Mouse (Mus musculus) gastrocnemius, postnatal 10 days (tissue): ENCODE data around the gene Lamc3. TPM values are rescaled to one million over a fixed set of nuclear protein-coding genes. Genes with fewer than 3 reads are reported as not detected.

Experiments used
- DNase-seq: peaks from one replicate; pipeline ENCODE4 v3.0.0; 2021; ENCODE audit warnings: mixed read lengths
- total RNA-seq, 2 experiments: library from RNA; stranded (reverse); gene quantifications; 2 replicates each; pipeline ENCODE4 v1.2.3; 2021

Gene Lamc3
- total RNA-seq, 2 experiments from 2014 or later: 0.25 to 0.26 TPM

DNA sequence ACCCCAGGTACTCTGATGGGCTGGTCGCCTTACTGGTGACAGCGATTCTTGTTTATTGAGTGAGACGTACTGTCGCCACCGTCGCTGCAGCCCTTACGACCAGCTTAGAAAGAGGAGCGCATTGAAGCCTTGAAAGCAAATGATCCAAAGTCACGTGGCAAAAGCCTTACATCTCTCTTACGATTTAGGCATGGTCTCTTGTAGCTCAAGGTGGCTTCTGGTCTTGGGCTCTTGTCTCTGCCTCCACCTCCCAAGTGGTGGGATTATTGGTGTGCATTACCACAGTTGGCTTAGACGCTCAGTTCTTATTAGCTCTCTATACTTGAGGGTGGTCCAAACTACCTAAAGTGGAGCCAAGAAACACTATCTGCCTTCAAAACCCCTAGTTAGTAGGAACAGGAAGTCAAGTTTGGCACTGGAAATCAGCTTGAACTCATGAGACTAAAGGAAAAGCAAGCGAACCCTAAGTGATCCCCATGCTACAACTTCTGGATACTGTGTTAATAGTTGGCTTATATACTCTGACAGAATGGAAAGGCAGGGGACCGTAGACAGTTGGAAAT is 87.8 kb downstream of the Lamc3 start:
- no peak for DNase-seq

DNA sequence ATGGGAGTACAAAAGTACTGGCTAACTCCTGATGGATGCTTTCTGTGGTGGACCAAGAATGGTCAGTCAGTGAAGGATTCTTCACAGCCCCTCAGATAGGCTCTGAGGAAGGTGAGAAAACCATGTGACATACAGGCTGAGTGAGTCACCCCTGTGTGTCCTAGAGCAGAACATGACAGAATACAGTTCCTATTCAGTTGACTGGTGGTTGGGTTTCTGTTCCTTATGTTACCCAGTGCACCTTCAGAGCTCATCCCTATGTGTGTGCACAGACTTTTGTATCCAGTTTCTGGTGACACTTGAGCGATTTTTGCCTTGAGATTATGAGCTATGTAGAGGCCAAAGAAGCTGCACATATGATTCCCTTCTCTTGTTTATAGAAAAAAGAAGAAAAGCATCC is 100.7 kb downstream of the Lamc3 start:
- DNase-seq: no peak

DNA sequence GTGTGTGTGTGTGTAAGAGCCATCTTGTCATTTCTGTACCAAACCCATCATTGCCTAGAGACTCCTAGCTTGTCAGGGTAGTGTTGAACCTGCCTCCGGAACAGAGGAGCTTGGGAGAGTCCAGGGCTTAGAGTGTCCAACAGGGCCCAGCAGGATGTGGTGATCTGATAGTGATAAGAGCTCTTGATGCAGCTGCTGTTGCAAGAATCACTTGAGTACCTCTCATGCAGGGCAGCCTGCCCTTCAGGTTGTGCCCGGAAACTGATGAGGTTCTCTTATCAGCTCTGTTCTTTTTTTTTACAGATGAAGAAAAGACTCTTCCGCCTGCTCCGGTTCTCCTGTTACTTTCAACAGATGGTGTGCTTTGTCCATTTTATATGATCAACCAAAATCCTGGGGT is 103.9 kb downstream of the Lamc3 start:
- DNase-seq: no peak

DNA sequence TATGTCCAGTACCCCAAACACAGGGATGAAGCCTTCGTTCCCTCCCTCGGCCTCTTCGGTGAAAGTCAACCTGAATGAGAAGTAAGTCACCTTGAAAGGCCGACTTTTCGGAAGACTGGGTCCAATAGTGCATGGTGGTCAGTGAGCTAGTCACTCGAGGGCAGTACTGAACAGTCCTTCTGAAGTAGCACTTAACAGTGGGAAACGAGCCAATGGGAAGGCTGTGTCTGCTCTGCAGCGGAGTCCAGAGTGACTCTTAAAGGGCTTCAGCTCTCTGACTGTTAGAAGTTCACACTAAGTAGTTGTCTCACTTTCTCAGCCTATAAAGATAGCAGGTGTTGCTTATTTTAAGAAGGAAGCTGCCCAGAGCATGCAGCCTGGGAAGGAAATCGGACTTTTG is 107.8 kb downstream of the Lamc3 start:
- no peak for DNase-seq

DNA sequence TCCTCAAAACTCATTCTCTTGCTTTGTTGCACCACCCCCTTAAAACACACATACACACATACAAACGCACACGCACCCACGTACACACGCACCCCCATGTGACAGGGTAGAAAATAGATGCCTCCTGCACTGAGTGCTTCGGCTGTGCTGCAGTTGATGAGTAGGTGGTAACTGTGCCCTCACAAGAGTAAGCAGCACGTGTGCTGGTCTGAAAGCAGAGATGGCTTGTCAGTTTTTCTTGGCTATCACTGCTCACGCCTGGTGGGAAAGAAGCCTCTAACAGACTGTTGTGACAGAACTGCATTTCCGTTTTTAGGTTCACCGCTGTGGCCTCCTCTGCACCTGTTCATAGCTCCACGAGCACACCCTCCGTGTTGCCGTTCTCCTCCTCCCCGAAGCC is 109.0 kb downstream of the Lamc3 start:
- no peak for DNase-seq

Other genes with a start within 250 kb of the Lamc3 start
- not detected for gene Prdm12, start 247.3 kb upstream of the Lamc3 start, total RNA-seq
- 10 to 100 TPM; 12.9 to 13.9 TPM for gene Exosc2, start 216.6 kb upstream of the Lamc3 start, total RNA-seq
- 10 to 100 TPM; 39.2 to 51.8 TPM for gene Abl1, start 198.9 kb upstream of the Lamc3 start, total RNA-seq
- not detected for gene Qrfp, start 76.7 kb upstream of the Lamc3 start, total RNA-seq
- gene Fibcd1, start 41.3 kb upstream of the Lamc3 start, total RNA-seq: under 1 TPM in 1 of 2 experiments, not detected in 1; 0.05 TPM
- 10 to 100 TPM; 25.0 to 25.5 TPM for gene Aif1l, start 62.8 kb downstream of the Lamc3 start, total RNA-seq
- 10 to 100 TPM; 27.2 to 34.6 TPM for gene Nup214, start 87.1 kb downstream of the Lamc3 start, total RNA-seq
- 10 to 100 TPM; 23.9 to 25.2 TPM for gene Fam78a, start 197.6 kb downstream of the Lamc3 start, total RNA-seq
- gene Plpp7, start 208.2 kb downstream of the Lamc3 start, total RNA-seq: 100 to 1,000 TPM in 1 of 2 experiments, 10 to 100 TPM in 1; 90.3 to 101 TPM